Mouse (Mus musculus) heart, embryonic 11.5 days (tissue): ENCODE data around the gene Gfra1. TPM values are rescaled to one million over a fixed set of nuclear protein-coding genes. Genes with fewer than 3 reads are reported as not detected.

Experiments
- ATAC-seq: fragments of 200-750 bp; cut with Nextera tagmentation; replicated peaks from 2 replicates; pipeline ENCODE4 v1.8.0; 2017; ENCODE audit warnings: moderate library complexity; ENCODE audit not compliant: insufficient number of reproducible peaks, low FRiP score, low TSS enrichment
- H3K27ac ChIP-seq: fragments of 300-500 bp; sonication (generic); 2 replicates; pipeline ENCODE4 v1.5.1; 2014; ENCODE audit warnings: mild to moderate bottlenecking, low read depth, low read length
- H3K27me3 ChIP-seq: fragments of 300-500 bp; sonication (generic); 2 replicates; pipeline ENCODE4 v1.6.1; 2014; ENCODE audit warnings: mild to moderate bottlenecking, low read length, mixed read lengths; ENCODE audit not compliant: control insufficient read depth, insufficient read depth
- H3K36me3 ChIP-seq: fragments of 300-500 bp; sonication (generic); 2 replicates; pipeline ENCODE4 v1.6.1; 2014; ENCODE audit warnings: mild to moderate bottlenecking, low read length, moderate library complexity, mixed read lengths; ENCODE audit not compliant: control insufficient read depth, insufficient read depth
- H3K4me1 ChIP-seq: fragments of 300-500 bp; sonication (generic); 2 replicates; pipeline ENCODE4 v1.6.1; 2014; ENCODE audit warnings: low read length; ENCODE audit not compliant: control insufficient read depth, insufficient read depth
- H3K4me2 ChIP-seq: fragments of 300-500 bp; sonication (generic); 2 replicates; pipeline ENCODE4 v1.6.1; 2014; ENCODE audit warnings: mild to moderate bottlenecking, moderate library complexity
- H3K4me3 ChIP-seq: fragments of 300-500 bp; sonication (generic); 2 replicates; pipeline ENCODE4 v1.5.1; 2014; ENCODE audit warnings: low read depth, low read length
- H3K9ac ChIP-seq: fragments of 300-500 bp; sonication (generic); 2 replicates; pipeline ENCODE4 v1.6.1; 2014; ENCODE audit warnings: mild to moderate bottlenecking, low read depth, low read length, moderate library complexity
- H3K9me3 ChIP-seq: fragments of 300-500 bp; sonication (generic); replicated peaks from 2 replicates; pipeline ENCODE4 v1.6.1; 2016; ENCODE audit warnings: low read length; ENCODE audit not compliant: control insufficient read depth
- WGBS: fragments of 180-500 bp; shearing (Covaris S2); extraction: QIAGEN DNeasy Blood & Tissue Kit; methylation state at CpG from one replicate; pipeline ENCODE4 v1.1.7; 2014; ENCODE audit not compliant: insufficient replicate concordance; 5-methylcytosine and 5-hydroxymethylcytosine counted together
- polyA plus RNA-seq: library from polyadenylated mRNA; unstranded; fragments of >200 nt; fragmentation: Nextera tagmentation; extraction: Ambion mirVana; gene quantifications from 2 replicates; pipeline ENCODE4 v1.2.1, GENCODE M21; 2014

The Gfra1 gene
- polyA plus RNA-seq, 1 experiment from 2014 or later, result 3.8 TPM

- H3K9me3 ChIP-seq, result no peaks in the 10 kb centered on the region
- no peaks in the 10 kb centered on the region for H3K27me3 ChIP-seq
- H3K9ac ChIP-seq, result no peak overlapping the region
- H3K4me1 ChIP-seq, result 0 out of 2 replicates have a peak, but pooled peaks cover 6% of the 10 kb centered on the region
- H3K4me2 ChIP-seq, result no peak overlapping the region
- WGBS, result 62% methylated on average over 16 of the region's 16 CpGs
- H3K27ac ChIP-seq, result no peak overlapping the region
- no peak overlapping the region for H3K4me3 ChIP-seq
- ATAC-seq, result no peak
- no peaks in the 10 kb centered on the region for H3K36me3 ChIP-seq
Measured at GRCm38 (mm10) chr19:58395785-58396603, 59.7 kb downstream of the Gfra1 start.

GRCm38 (mm10) chr19:58393121-58393520, 62.6 kb downstream of the Gfra1 start:
- H3K4me1 ChIP-seq, result no peaks in the 10 kb centered on the region
- WGBS, result 82% methylated on average over 7 of the region's 7 CpGs
- H3K9ac ChIP-seq, result no peak overlapping the region
- H3K36me3 ChIP-seq, result no peaks in the 10 kb centered on the region
- H3K9me3 ChIP-seq, result no peaks in the 10 kb centered on the region
- no peak overlapping the region for H3K4me3 ChIP-seq
- no peak overlapping the region for H3K4me2 ChIP-seq
- no peak for ATAC-seq
- H3K27me3 ChIP-seq, result no peaks in the 10 kb centered on the region
- no peak overlapping the region for H3K27ac ChIP-seq

GRCm38 (mm10) chr19:58391796-58392195, 63.9 kb downstream of the Gfra1 start:
- H3K4me2 ChIP-seq, result no peak overlapping the region
- no peaks in the 10 kb centered on the region for H3K27me3 ChIP-seq
- WGBS, result 77% methylated on average over 5 of the region's 5 CpGs
- no peak overlapping the region for H3K27ac ChIP-seq
- no peak for ATAC-seq
- H3K9ac ChIP-seq, result no peak overlapping the region
- no peaks in the 10 kb centered on the region for H3K4me1 ChIP-seq
- no peak overlapping the region for H3K4me3 ChIP-seq
- H3K36me3 ChIP-seq, result no peaks in the 10 kb centered on the region
- H3K9me3 ChIP-seq, result no peaks in the 10 kb centered on the region

GRCm38 (mm10) chr19:58389466-58389865, 66.2 kb downstream of the Gfra1 start:
- no peak overlapping the region for H3K9ac ChIP-seq
- no peaks in the 10 kb centered on the region for H3K36me3 ChIP-seq
- no peaks in the 10 kb centered on the region for H3K4me1 ChIP-seq
- no peaks in the 10 kb centered on the region for H3K27me3 ChIP-seq
- WGBS, result 90% methylated on average over 8 of the region's 8 CpGs
- H3K4me2 ChIP-seq, result no peak overlapping the region
- H3K27ac ChIP-seq, result no peak overlapping the region
- no peaks in the 10 kb centered on the region for H3K9me3 ChIP-seq
- H3K4me3 ChIP-seq, result no peak overlapping the region
- no peak for ATAC-seq

GRCm38 (mm10) chr19:58388851-58389447, 66.8 kb downstream of the Gfra1 start:
- H3K9me3 ChIP-seq, result no peaks in the 10 kb centered on the region
- H3K4me2 ChIP-seq, result no peak overlapping the region
- 90% methylated on average over 18 of the region's 18 CpGs for WGBS
- H3K27me3 ChIP-seq, result no peaks in the 10 kb centered on the region
- H3K4me1 ChIP-seq, result no peaks in the 10 kb centered on the region
- H3K4me3 ChIP-seq, result no peak overlapping the region
- H3K27ac ChIP-seq, result no peak overlapping the region
- no peaks in the 10 kb centered on the region for H3K36me3 ChIP-seq
- no peak overlapping the region for H3K9ac ChIP-seq
- ATAC-seq, result no peak

GRCm38 (mm10) chr19:58383273-58383672, 72.4 kb downstream of the Gfra1 start:
- Histone ChIP-seq H3K4me1 (0 out of 2 replicates have a peak, but pooled peaks cover under 1% of the 10 kb centered on the region), H3K27me3 (no peaks in the 10 kb centered on the region), H3K27ac (no peak overlapping the region), H3K9ac (no peak overlapping the region), H3K36me3 (no peaks in the 10 kb centered on the region), H3K4me3 (no peak overlapping the region), H3K4me2 (no peak overlapping the region), H3K9me3 (no peaks in the 10 kb centered on the region)
- no peak for ATAC-seq
- 57% methylated on average over 3 of the region's 3 CpGs for WGBS

- 0 out of 2 replicates have a peak, but pooled peaks cover 4% of the 10 kb centered on the region for H3K4me1 ChIP-seq
- 86% methylated on average over 7 of the region's 7 CpGs for WGBS
Measured at GRCm38 (mm10) chr19:58382535-58382934, 73.2 kb downstream of the Gfra1 start.

GRCm38 (mm10) chr19:58377969-58378368, 77.7 kb downstream of the Gfra1 start:
- Histone ChIP-seq H3K4me1 (0 out of 2 replicates have a peak, but pooled peaks cover 4% of the 10 kb centered on the region), H3K9me3 (no peaks in the 10 kb centered on the region), H3K27me3 (no peaks in the 10 kb centered on the region), H3K27ac (no peak overlapping the region), H3K4me3 (no peak overlapping the region), H3K9ac (no peak overlapping the region), H3K36me3 (no peaks in the 10 kb centered on the region), H3K4me2 (no peak overlapping the region)
- ATAC-seq, result no peak
- 55% methylated on average over 8 of the region's 8 CpGs for WGBS

More at GRCm38 (mm10) chr19:58382535-58382934, 73.2 kb downstream of the Gfra1 start:
- H3K27ac ChIP-seq, result no peak overlapping the region
- no peak overlapping the region for H3K4me2 ChIP-seq
- no peak for ATAC-seq
- H3K4me3 ChIP-seq, result no peak overlapping the region
- H3K27me3 ChIP-seq, result no peaks in the 10 kb centered on the region
- no peaks in the 10 kb centered on the region for H3K9me3 ChIP-seq
- H3K36me3 ChIP-seq, result no peaks in the 10 kb centered on the region
- no peak overlapping the region for H3K9ac ChIP-seq
